Mouse (Mus musculus): ENCODE measurements at regions not wholly inside any gene's neighbourhood (a gene's known extent, or its start where the extent isn't known, plus 50 kb on each side); places are given as distances from the start of the nearest gene placed in this dataset.

DNA sequence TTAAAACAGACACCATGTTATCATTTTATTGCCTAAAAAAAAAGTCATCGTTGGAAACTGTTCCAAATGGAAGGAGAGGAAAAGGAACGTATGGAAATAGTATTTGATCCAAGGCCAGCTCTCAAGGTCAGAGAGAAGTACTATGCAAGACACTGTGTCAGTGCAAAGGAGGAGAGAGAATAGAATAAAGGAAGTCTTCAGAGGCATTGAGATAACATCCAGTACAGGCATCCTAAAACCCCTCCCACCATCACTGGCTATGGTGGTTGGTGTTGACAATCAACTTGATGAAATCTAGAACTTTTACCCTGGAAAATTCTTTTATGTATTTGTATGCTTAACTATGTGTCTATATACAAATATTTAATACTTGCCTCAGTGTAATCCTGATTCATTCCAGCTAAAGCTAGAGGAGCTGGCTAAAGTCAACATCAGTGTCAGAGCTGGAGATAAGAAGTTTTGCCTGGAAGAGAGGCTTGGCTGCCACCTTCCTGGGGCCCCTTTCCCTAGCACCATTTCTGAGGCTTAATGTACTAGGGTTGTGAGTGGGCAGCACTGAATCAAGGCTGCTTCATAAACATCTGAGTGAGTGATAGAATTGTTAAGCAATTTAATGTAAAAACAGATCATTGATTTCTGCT lies 104.1 kb upstream of the Tmtc1 start:
- no peak for DNase-seq (ENCODE audit: low spot score in 2 of 2)

DNA sequence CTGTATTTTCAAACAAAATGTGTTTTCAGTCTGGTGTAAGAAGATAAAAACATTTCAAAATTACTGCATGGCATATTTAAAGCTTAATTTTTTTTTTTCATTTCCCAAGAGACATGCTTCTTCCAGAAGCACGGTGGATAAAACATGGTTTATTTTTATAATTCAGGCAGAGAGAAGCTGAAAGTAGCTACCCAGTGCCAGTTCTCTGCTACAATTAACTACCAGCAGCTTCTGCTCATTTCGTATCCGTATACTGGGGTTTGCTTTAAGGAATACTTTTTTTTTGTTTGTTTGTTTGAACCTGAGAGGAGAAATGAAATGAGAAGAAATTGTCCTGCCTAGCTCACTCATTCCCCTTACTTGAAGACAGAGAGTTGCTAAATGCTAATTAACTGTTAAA lies 98.9 kb upstream of the Tmtc1 start:
- DNase-seq (ENCODE audit: low spot score in 2 of 2), result no peak

DNA sequence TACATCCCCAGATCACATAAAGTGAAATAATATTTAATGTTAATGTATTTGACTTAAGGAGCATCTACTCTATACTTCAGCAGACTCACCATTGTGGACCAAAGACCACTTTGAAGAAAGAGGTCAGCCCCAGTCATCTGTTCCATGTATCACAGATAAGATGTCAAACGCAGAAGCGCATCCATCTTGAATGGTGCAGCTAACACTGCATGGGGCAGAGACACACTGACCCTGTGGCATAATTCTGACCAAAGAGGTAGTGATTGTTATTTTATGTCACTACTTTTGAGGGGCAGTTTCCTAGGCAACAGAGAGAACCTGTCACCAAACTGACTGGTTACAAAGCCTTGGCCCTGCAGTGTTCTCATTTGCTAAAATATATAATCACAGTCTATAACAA lies 97.8 kb upstream of the Tmtc1 start:
- DNase-seq (ENCODE audit: low spot score in 2 of 2), result no peak

DNA sequence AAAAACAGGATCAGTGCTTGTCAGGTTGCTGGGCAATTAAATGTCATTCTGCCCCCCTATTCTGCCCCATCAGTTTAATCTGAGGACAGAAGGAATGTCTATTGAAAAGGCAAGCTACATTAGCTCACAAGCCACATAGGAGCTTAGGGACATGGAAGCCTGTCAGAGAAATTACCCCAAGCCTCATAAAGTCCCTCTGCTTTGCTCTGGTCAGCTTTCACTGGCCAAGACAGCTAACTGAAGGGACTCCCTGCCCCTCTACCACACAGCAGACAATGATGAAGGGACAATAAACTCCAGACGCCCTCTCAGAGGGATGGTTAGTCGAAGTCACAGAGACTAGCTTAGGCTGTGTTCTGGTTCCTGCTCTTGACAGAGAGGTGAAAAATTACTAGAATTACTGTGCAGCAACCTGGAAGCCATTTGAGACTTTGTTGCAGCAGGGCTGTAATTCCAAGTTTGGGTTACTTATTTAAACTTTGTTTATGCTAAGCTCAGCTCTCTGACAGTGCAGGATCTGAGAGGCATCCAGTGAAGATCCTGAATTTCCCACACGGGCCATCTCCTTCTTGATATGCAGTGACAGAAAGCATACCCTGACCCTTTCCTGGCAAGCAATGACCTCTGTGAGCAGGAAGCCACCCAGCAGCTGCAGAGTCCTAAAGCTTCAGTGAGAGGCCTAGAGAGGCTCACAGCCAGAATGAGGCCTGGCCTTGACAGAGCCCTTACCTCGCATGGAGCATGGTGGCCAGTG lies 95.2 kb upstream of the Tmtc1 start:
- no peak for DNase-seq (ENCODE audit: low spot score in 2 of 2)

DNA sequence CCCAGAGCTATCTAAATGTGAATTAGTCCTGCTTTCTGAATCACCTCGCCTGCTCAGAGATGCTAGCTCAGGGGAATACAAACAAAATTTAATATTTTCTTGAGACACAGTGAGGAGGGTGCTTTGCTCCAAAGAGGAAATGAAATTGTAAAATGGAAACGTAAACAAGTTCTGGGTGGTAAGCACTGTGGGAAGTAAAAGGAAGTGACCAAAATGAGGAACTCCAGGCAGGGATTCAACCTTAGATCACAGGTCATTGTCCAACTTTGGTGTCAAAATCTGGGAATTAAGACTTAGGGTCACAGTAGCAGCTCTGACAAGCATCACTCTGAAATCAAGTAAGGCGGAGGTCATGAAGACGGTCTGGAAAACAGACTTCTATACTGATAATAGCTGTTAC lies 90.2 kb upstream of the Tmtc1 start:
- no peak for DNase-seq (ENCODE audit: low spot score in 2 of 2)

DNA sequence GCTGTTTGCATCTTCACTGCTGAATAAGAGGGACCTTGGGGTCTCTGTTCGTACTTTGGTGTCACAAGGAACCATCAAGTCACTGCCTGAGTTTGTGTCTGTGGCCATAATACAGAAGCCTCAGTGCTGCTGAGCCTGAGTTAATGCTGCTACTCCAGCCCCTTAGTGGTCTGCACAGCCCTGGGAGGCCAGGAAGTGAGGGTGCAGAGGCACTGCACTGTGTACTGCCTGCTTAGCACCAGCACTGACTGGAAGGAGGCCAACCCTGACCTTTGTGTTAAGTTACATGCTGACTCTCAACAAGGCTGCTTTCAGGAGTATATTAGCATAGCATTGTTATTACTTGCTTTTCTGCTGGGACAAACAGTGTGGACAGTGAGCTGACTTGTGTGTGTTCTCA lies 86.9 kb upstream of the Tmtc1 start:
- no peak for DNase-seq (ENCODE audit: low spot score in 2 of 2)

DNA sequence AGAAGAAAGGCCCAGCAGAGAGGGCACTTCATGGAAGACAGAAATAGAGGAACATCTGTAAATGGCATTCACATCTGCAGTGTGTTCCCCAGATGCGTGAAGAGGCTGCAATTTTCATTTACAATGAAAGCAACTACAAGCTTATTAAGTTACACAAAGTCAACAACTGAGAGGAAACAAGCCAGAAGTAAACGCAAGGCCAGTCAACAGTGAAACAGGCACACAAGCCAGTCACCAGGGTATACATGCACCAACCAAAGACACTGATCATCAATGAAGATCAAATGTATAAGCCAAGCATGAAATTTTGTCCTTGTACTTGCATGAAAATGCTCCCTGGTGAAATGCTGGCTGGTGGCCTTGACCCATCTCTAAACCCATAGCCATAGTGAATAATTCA lies 84.4 kb upstream of the Tmtc1 start:
- no peak for DNase-seq (ENCODE audit: low spot score in 2 of 2)

DNA sequence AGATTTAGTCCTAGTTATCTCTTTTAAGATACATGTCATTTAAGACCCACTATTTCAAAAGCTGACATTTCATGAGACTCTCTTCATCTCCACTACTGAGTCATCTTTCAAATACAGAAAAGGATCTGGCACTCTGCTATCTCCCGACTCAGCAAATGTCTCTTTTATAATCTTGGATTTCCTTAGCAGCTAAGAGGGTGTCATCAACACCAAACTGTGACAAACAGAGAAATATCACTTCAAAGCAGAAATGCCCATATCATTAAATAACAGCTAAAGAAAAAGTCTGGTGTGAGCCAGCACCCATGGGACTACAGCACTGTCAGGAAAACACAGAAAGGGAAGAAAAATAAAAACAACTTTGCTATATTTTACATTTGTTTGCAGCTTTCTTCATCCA lies 78.7 kb upstream of the Tmtc1 start:
- no peak for DNase-seq (ENCODE audit: low spot score in 2 of 2)

DNA sequence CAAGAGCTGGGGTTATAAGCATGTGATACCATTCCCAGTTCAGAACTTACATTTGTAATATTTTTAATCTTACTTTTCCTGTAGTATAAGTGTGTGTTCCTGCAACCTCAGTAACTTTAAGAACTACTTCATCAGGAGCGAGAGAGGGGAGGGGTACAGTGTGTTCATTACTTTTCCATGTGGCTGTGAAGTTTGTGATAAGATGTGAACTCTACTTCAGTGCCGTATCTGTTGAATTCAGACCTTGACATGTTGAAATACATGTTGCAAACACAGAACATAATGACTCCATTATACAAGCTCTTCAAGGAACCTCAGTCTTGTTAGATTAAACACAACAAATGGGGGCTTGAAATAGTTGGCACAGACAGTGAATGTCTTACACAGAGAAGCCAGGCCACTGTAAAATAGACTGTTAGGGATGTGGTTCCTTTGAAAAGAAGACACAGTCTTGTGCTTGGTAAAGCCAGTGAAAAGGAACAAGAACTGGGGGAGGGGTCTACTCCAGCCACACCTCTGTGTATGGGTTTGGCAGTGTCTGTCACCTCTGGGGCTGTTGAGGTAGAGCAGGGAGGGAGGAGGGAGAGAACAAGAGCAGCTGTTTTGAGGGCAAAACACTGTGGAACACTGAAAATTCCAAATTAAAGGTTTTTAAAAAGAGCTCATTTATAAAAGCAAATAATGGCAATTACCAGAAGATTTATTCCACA lies 73.5 kb upstream of the Tmtc1 start:
- no peak for DNase-seq (ENCODE audit: low spot score in 2 of 2)

DNA sequence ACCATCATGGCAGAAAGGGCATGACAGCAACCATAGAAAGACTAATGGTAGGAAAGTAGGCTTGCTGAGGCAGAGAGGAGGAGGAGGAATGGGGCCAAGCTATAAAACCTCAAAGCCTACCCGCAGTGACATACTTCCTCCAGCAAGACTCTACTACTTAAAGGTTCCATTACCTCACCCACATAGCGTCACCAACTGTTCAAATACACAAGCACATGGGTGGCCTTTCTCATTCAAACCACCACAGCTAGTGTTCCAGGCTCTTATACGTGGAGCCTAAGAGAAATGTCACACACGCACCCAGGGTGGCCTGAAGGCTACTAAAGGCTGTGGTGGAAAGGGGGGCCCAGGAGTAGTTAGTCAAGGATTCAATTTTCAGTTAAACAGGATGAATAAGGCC lies 72.5 kb upstream of the Tmtc1 start:
- DNase-seq (ENCODE audit: low spot score in 2 of 2), result no peak

DNA sequence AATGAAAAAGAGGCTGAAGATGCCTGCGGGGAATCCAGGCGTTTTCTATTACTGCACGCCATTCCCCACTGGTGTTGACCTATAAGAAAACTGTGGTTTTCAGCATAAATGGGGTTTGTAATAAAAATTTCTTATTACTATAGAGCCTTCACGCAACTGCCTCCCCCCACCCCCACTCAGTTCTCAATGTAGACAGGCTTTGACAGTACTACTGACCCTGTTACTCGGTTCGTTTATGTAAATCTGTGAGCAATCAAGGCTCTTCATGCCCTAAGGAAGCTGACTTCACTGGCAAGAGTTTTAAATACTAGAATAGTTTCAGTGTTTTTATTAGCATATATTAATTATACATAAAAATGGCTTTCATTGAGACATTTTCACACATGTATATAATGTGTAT lies 70.9 kb upstream of the Tmtc1 start:
- no peak for DNase-seq (ENCODE audit: low spot score in 2 of 2)

DNA sequence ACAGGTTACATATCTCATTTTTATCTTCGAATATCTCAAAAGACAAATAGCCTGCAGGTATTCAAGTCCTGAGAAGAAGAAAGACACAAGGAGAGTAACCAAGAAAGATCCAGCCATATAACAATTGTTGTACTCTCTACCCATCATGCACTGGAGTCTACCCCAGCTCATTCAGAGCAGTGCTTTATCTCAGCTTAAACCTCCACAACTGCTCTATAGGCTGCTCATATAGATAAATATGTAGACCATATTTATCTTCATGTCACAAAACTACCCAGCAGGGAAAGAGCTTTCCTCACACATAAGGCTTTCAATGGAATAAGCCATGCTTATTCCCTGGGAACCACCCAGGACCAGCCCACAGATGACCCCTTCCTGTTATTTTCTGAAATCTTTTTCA lies 70.5 kb upstream of the Tmtc1 start:
- DNase-seq (ENCODE audit: low spot score in 2 of 2), result no peak

DNA sequence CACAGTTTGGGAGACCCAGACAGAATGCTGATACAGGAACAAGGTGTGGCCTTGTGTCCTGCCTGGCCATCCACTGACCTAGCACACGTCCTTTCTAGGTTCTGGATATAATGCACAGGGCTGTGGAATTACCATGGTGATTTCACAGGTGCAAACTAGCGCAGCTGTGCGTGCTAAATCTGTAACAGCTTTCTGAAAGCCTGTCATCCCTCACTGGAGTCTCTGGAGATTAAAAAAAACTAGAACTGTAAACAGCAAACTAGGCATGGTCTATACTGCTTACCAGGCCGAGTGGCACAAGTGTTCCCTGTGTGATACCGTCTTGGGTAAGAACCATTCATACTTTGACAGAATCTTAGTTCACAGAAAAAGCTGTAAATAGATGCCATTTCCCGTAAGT lies 69.9 kb upstream of the Tmtc1 start:
- no peak for DNase-seq (ENCODE audit: low spot score in 2 of 2)

DNA sequence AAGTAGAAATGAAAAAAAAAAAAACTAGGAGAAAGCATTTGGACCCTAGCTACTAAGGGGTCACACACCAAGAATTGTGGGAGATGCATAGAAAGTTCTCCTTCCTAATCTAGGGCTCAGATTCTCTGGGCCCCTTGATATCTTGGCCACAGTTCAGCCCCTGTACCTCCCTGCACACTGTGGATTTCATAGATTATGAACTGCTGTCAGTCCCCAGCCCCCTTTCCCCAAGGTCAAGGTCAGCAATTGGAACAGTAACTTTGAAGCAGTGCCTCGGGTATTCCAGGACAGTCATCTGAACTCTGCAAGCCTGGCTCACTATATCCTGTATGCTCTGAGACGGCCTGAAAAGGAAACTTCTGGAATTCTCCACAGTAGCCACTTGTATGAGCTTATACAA lies 68.9 kb upstream of the Tmtc1 start:
- no peak for DNase-seq (ENCODE audit: low spot score in 2 of 2)

DNA sequence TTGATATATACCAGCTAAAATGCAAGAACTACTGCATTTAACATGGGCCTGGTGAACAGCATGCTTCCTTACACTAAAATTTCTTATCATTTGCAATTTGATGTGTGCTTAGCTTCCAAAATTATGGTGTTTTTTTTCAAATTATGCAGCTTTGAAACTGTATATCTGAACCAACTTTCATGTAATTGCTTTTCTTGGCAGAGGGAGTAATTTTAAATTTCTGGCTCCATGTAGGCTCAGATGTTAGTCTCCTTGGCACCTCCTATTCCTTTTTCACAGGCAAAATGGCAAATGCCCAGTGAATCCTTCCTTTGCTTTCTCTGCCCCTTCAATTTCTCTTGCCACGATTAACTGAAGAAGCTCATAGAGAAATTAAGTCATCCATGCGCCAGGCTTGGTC lies 61.1 kb upstream of the Tmtc1 start:
- DNase-seq (ENCODE audit: low spot score in 2 of 2), result no peak

DNA sequence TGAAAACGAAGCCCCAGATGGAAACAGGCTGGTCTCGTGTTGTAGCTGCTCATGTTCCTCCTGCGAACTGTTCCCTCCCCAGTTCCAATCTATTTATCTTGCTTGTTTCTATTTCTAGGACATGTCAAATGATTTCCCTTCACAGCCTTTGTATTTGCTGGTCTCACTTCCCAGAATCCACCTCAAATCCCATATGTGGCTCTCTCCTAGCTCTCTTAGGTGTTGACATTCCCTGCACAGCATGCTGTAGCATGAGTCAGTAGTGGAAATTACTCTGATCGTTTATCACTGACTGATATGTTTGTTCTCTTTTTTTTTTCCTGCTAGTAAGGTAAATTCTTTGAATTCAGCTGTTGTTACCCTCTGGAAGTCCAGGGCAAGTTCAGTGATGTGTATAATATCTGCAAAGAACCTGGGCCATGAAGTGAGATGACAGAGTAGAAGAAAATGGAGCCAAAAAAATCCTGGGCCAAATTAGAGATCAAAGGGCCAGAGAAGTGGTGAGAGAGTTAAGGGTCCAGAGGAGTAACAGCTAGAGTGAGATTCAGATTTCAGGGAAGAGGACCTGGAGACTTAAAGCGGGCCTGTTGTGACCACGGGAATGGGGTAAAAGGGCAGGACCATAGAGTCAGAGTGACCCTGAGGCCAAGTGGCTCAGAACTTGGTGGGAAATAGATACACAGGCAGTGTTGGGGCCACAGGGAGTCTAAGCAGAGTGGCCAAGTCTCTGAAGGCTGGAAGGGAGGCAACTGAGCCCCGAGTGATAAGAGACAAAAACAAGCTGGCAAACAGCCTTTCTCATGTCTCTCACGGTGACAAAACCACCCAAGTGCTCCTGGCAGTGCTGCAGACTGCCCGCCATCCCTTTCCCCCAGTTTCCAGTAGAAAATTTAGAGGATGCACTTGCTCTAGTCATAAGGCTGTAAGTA lies 56.3 kb upstream of the Tmtc1 start:
- DNase-seq (ENCODE audit: low spot score in 2 of 2), result no peak

All from gastrocnemius, postnatal 4 days (tissue).